Mouse (Mus musculus) urinary bladder, postnatal 10 days (tissue): ENCODE results near the gene Ndrg4.

Source experiments
- DNase-seq: peaks from one replicate; pipeline ENCODE4 v3.0.0; 2022; ENCODE audit warnings: low spot score

The Ndrg4 gene

GRCm38 (mm10) chr8:95678024-95678611 is 1.3 kb downstream of the Ndrg4 start:
- DNase-seq = no peak

GRCm38 (mm10) chr8:95688073-95688672 is 11.4 kb downstream of the Ndrg4 start:
- no peak for DNase-seq

- no peak for DNase-seq
Measured at GRCm38 (mm10) chr8:95690929-95691541, 14.3 kb downstream of the Ndrg4 start.

GRCm38 (mm10) chr8:95694631-95695030 is 17.9 kb downstream of the Ndrg4 start:
- DNase-seq = no peak

GRCm38 (mm10) chr8:95696661-95697060 is 19.9 kb downstream of the Ndrg4 start:
- no peak for DNase-seq

GRCm38 (mm10) chr8:95697128-95697527 is 20.3 kb downstream of the Ndrg4 start:
- DNase-seq = peak; percentile 61

GRCm38 (mm10) chr8:95698179-95698578 is 21.4 kb downstream of the Ndrg4 start:
- DNase-seq = no peak

GRCm38 (mm10) chr8:95700282-95700681 is 23.5 kb downstream of the Ndrg4 start:
- DNase-seq = no peak

GRCm38 (mm10) chr8:95701809-95702208 is 25.0 kb downstream of the Ndrg4 start:
- DNase-seq = no peak

- DNase-seq = peak; percentile 34
Measured at GRCm38 (mm10) chr8:95702480-95703446, 26.0 kb downstream of the Ndrg4 start.

- DNase-seq = no peak
Measured at GRCm38 (mm10) chr8:95703461-95704260, 26.9 kb downstream of the Ndrg4 start.

GRCm38 (mm10) chr8:95704538-95704937 is 27.8 kb downstream of the Ndrg4 start:
- no peak for DNase-seq

- peak; percentile 7 for DNase-seq
Measured at GRCm38 (mm10) chr8:95709579-95709978, 32.8 kb downstream of the Ndrg4 start.

- no peak for DNase-seq
Measured at GRCm38 (mm10) chr8:95711029-95711428, 34.2 kb downstream of the Ndrg4 start.

GRCm38 (mm10) chr8:95712395-95712794 is 35.6 kb downstream of the Ndrg4 start:
- no peak for DNase-seq

- DNase-seq = no peak
Measured at GRCm38 (mm10) chr8:95713100-95714010, 36.6 kb downstream of the Ndrg4 start.

GRCm38 (mm10) chr8:95714367-95714766 is 37.6 kb downstream of the Ndrg4 start:
- no peak for DNase-seq

GRCm38 (mm10) chr8:95714837-95715413 is 38.1 kb downstream of the Ndrg4 start:
- no peak for DNase-seq

GRCm38 (mm10) chr8:95715676-95716531 is 39.1 kb downstream of the Ndrg4 start, which contains the start of gene Setd6:
Gene Setd6, plus strand, starts transcription at chr8:95715881.
- peak; percentile 53 for DNase-seq
